Mouse (Mus musculus) olfactory bulb, adult 2 months (tissue): ENCODE data around the gene Arrdc2. TPM values are rescaled to one million over a fixed set of nuclear protein-coding genes. Genes with fewer than 3 reads are reported as not detected.

Experiments used
- H3K27ac ChIP-seq: fragments of 200-500 bp; 2 replicates; pipeline ENCODE4 v1.5.1; 2012; ENCODE audit warnings: low read depth, low read length; ENCODE audit not compliant: insufficient read depth
- H3K4me1 ChIP-seq: fragments of 200-500 bp; 2 replicates; pipeline ENCODE4 v1.6.1; 2012; ENCODE audit warnings: low read length; ENCODE audit not compliant: control insufficient read depth, insufficient read depth
- H3K4me3 ChIP-seq: fragments of 200-500 bp; 2 replicates; pipeline ENCODE4 v1.5.1; 2012; ENCODE audit warnings: mild to moderate bottlenecking, low read depth, low read length, moderate library complexity; ENCODE audit not compliant: insufficient read depth
- CTCF ChIP-seq: fragments of 200-500 bp; IDR thresholded peaks from 2 replicates; pipeline ENCODE4 v1.5.1; 2012; ENCODE audit warnings: low read depth, mild to moderate bottlenecking, low read length, moderate library complexity; ENCODE audit not compliant: insufficient read depth
- POLR2A ChIP-seq: fragments of 200-500 bp; IDR thresholded peaks from 2 replicates; pipeline ENCODE4 v1.6.1; 2012; ENCODE audit warnings: mild to moderate bottlenecking, low read depth, low read length, moderate library complexity; ENCODE audit not compliant: insufficient read depth
- WGBS: fragments of 180-500 bp; shearing (Covaris S2); methylation state at CpG from one replicate; pipeline ENCODE4 v1.1.7; 2018; 5-methylcytosine and 5-hydroxymethylcytosine counted together
- polyA plus RNA-seq: library from polyadenylated mRNA; stranded (reverse); fragments of >200 nt; gene quantifications from 2 replicates; pipeline ENCODE4 v1.2.4, GENCODE M21; 2012; ENCODE audit warnings: low replicate concordance; ENCODE audit not compliant: missing spikeins, insufficient read depth, insufficient read length

Arrdc2 gene
- polyA plus RNA-seq, 1 experiment: not detected

DNA sequence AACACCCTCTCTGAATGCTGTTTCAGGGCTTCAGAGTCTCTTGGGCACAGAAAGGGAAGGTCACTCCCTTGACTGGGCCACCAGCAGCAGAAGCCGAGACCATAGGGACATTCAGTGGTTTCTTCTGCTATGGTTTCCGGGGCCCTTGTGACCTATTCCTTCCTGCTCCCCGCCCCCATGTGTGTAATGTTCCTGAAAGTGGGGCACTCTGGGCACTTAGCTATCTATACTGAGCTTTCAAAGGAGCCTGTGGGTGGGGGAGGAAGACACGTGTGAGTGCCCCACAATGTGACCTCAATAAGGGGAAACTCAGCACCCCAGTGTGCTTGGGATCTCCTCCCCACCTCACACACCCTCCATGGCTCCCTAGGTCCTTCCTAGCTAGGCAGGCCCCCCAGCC is 33.0 kb downstream of the Arrdc2 start:
- no peak overlapping the region; the same call in 1 of the 2 replicates for H3K27ac ChIP-seq
- 88% methylated on average over 4 of the region's 4 CpGs for WGBS

DNA sequence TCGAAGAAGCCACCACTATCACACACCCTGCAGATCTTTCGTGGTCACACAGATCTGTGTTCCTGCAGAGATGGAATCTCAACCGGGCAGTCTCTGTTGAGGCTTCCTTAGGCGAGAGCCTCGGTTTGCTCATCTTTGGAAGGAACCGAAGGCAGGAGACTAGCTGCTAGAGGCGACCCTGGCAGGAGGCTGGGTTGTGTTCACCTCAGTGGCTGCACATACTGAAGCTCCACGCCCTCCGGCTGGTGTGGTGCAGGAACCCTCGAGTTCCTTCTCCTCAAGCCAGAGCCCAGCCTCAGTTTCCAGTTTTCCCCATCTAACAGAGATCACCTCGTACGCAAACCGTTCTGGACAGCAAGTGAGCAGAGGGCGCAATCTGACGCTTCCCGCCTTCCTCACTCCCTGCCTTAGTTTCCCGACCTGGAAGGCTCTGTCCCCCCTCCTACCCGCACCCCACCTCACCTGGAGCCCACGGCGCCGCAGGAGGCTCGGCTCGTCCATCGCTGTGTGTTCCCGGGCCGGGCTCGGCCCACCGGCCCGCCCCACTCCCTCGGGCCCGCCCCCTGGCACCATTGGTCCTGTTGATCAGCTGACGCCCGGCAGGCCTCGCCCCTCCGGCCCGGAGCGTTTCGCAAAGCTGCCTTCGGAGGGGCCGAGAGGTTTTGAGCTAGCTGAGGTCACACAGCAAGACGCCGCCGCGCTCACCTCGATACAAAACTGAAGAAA is 34.9 kb downstream of the Arrdc2 start, which contains the start of gene Mast3:
Gene Mast3 (minus strand): TSS at position 574 of the 726 bp plus-strand sequence.
- 1% methylated on average over 45 of the region's 45 CpGs for WGBS
- TF ChIP-seq CTCF (no peak), POLR2A (peak; percentile 50; the same call in 1 of the 2 replicates)
- peak within 1 kb of the TSS; percentile 60 for H3K4me3 ChIP-seq
- H3K27ac ChIP-seq: peak within 1 kb of the TSS; percentile 18; the same call in 1 of the 2 replicates
- H3K4me1 ChIP-seq: peaks cover 36% of the 10 kb centered on the region

More for the DNA sequence above, 33.0 kb downstream of the Arrdc2 start:
- peaks cover 25% of the 10 kb centered on the region for H3K4me1 ChIP-seq
- H3K4me3 ChIP-seq: no peak overlapping the region
- TF ChIP-seq POLR2A (no peak), CTCF (no peak)

DNA sequence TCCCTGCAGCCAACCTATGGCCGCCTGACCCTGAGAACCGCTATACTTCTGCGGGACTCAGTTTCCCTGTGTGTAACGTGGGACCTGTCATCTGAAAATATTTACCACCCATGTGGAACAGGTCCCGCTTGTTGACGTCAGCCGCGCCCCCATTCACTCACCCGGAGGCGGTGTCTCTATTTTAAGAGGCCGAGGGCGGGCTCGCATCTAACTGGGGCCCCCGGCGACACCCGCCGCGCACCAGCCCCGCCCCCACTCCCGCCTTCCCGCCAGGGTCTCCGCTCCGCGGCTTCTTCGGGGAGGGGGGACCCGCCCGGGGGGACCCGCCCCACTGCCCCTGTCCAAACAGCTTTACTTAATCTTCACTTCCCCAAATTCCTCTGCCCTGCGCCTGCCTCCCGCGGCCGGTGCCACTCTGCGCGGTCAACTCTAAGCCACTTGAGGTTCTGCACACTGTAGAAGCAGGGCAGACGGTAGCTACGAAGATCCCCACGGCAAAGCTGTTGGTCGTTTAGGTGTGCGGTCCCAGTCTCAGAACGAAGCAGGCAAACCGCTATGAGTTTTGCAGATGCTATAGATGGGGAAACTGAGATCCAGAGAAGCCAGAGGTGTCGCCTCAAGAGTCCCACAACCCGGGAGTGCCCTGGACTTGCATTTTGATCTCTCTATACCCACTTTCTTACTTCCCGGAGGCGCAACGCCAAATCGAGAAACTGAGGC is 35.6 kb downstream of the Arrdc2 start:
- WGBS: 3% methylated on average over 47 of the region's 47 CpGs
- H3K27ac ChIP-seq: peak overlapping the region; percentile 18; the same call in 1 of the 2 replicates
- TF ChIP-seq POLR2A (no peak), CTCF (no peak)
- H3K4me1 ChIP-seq: peaks cover 36% of the 10 kb centered on the region
- H3K4me3 ChIP-seq: peak overlapping the region; percentile 60

DNA sequence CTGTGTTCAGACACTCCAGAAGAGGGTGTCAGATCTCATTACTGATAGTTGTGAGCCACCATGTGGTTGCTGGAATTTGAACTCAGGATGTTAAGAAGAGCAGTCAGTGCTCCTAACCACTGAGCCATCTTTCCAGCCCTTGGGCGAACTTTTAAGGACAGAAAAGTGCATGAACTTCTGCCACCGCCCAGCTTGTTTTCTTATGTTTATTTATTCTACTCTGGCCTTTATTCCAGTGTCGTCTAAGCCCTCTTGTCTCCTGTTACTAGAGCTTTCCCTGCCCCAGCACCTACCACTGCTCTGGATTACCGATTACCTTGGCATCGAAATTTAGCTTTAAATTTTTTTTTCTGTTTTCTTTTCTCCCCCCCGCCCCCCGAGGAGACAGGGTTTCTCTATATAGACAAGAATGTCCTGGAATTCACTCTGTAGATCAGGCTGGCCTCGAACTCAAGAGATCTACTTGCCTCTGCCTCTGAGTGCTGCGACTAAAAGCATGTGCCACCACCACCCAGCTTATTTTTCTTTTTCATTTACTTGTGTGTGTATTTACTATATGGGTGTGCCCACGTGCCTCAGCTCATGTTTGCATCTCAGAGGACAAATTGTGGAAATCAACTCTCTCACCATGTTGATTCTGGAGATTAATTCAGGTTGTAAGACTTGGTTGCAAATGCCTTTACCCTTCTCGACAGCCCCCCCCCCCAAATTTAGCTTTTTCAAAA is 36.6 kb downstream of the Arrdc2 start:
- TF ChIP-seq CTCF (no peak), POLR2A (no peak)
- Histone ChIP-seq H3K4me3 (no peak overlapping the region), H3K4me1 (peaks cover 44% of the 10 kb centered on the region), H3K27ac (no peak overlapping the region)
- 77% methylated on average over 11 of the region's 11 CpGs for WGBS

DNA sequence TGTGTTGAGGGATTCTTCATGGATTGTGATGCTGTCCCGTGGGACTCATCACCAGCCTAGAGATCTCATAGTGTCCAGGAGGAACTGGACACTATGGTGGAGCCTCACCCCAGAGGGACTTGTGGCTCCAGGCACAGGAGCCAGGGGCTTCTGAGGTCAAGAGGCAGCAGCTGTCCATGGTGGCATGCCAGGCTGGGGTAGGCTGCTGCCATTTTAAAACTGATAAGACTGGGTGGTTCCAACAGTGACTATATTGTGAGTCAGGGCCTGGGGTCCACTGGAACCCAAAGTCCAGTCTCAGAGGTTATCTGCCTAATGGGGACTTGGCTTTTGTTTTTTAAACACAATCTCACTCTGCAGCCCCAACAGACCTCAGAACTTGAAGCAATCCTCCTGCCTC is 37.7 kb downstream of the Arrdc2 start:
- Histone ChIP-seq H3K4me1 (peaks cover 45% of the 10 kb centered on the region), H3K4me3 (no peak overlapping the region), H3K27ac (no peak overlapping the region)
- 84% methylated on average over 1 of the region's 1 CpGs for WGBS
- TF ChIP-seq POLR2A (no peak), CTCF (no peak)

DNA sequence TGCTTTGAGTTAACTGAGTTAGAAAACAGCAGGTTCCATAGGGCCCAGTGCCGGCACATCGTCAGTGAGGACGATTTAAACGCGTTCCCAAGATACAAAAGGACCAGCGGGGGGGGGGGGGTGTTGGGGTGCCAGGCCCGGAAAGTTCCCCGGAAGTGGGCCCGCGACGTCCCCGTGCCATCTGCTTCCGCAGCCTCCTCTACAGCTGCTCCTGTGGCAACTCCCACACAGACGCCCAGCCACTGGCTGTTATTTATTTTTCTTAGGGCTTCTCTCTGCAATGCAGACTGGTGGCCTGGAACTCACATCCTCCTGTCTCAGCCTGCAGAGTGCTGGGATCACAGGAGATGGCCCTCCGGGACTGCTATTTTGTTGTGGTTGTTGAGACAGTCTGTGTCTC is 38.4 kb downstream of the Arrdc2 start:
- Histone ChIP-seq H3K27ac (no peak overlapping the region), H3K4me3 (no peak overlapping the region), H3K4me1 (peaks cover 50% of the 10 kb centered on the region)
- TF ChIP-seq POLR2A (no peak), CTCF (no peak)
- WGBS: 22% methylated on average over 15 of the region's 15 CpGs

DNA sequence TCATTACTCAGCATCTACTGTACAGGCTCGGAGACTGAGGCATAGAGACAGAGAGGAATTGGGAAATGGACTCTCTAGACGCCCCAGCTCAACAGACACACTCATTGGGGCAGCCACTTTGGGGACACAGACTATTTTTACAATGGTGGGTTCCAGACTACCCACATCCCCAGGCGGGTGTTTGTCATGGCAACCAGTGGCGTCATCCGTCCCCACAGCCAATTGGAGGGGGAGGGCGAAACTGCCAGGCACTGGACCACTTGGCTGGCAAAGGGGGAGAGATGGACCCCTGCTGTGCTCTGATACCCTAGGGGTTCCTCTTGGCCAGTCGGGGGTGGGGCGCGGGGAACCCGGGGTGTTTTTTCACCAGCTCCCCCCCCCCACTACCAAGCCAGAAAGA is 38.9 kb downstream of the Arrdc2 start:
- 41% methylated on average over 10 of the region's 10 CpGs for WGBS
- peak overlapping the region; percentile 12; the same call in 1 of the 2 replicates for H3K27ac ChIP-seq
- TF ChIP-seq POLR2A: no peak
- TF ChIP-seq CTCF: no peak
- peaks cover 50% of the 10 kb centered on the region for H3K4me1 ChIP-seq
- no peak overlapping the region for H3K4me3 ChIP-seq

DNA sequence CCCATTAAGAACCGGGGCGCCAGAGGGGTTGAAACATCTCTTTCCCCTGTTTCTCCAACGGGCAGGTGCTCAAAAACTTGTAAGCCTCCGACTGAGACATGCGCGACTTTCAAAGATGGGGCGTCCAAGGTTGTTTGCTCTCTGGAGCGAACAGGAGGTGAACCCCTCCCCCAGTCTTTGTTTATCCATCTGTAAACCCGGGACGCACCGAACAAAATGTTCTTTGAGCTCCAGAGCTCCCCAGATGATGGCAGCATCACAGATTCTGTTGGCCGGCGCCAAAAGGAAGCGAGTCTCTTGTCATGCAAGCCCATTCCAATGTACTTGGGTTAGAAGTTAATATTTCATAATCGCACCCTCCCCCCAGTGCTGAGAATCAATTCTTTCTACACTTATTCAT is 41.2 kb downstream of the Arrdc2 start:
- 10% methylated on average over 15 of the region's 15 CpGs for WGBS
- TF ChIP-seq CTCF (no peak), POLR2A (no peak)
- Histone ChIP-seq H3K4me1 (peaks cover 38% of the 10 kb centered on the region), H3K4me3 (peak overlapping the region; percentile 80), H3K27ac (0 out of 2 replicates have a peak overlapping the region, but pooled peaks have one; percentile 5)
